Mouse (Mus musculus) large intestine, adult 2 months (tissue): ENCODE results near the gene Acot9. TPM values are rescaled to one million over a fixed set of nuclear protein-coding genes. Genes with fewer than 3 reads are reported as not detected.

Experiments used
- polyA plus RNA-seq: library from polyadenylated mRNA; depleted of rRNA; stranded (reverse); fragments of >200 nt; gene quantifications from 2 replicates; pipeline ENCODE4 v1.2.3, GENCODE M21; 2012; rRNA removed

Gene Acot9
- polyA plus RNA-seq, 1 experiment: 12.9 TPM

Other genes with a start within 250 kb of the Acot9 start
- gene Magea5, start 199.3 kb upstream of the Acot9 start, polyA plus RNA-seq: not detected in 2 replicates
- gene Magea1, start 172.7 kb upstream of the Acot9 start, polyA plus RNA-seq: not detected in 2 replicates
- gene Magea2, start 168.8 kb upstream of the Acot9 start, polyA plus RNA-seq: not detected in 2 replicates
- gene Cldn34b2, start 134.0 kb upstream of the Acot9 start, polyA plus RNA-seq: not detected in 2 replicates
- 61.1 and 66.4 TPM in 2 replicates for gene Sat1, start 46.0 kb upstream of the Acot9 start, polyA plus RNA-seq
- gene Prdx4, start 78.3 kb downstream of the Acot9 start, polyA plus RNA-seq: 43.7 and 47.9 TPM in 2 replicates